Mouse (Mus musculus): ENCODE data around the gene Acod1. TPM values are rescaled to one million over a fixed set of nuclear protein-coding genes. Genes with fewer than 3 reads are reported as not detected.

The Acod1 gene
- polyA plus RNA-seq, 1 experiment from 2014 or later = not detected

- H3K9ac ChIP-seq = no peak overlapping the region
- peaks cover 37% of the 10 kb centered on the region for H3K36me3 ChIP-seq
- no peak overlapping the region for H3K4me3 ChIP-seq
- ATAC-seq (ENCODE audit: low FRiP score, low read depth) = no peak
- H3K9me3 ChIP-seq = no peaks in the 10 kb centered on the region
- 93% methylated on average over 9 of the region's 9 CpGs for WGBS
- no peaks in the 10 kb centered on the region for H3K27me3 ChIP-seq (replicated peaks)
- no peak overlapping the region for H3K27ac ChIP-seq
- no peaks in the 10 kb centered on the region for H3K4me1 ChIP-seq
- H3K4me2 ChIP-seq (replicated peaks) = no peak overlapping the region
Observed at GRCm38 (mm10) chr14:103077272-103078005, 30.7 kb downstream of the Acod1 start.

- Histone ChIP-seq H3K9ac (no peak overlapping the region), H3K4me3 (no peak overlapping the region), H3K9me3 (no peaks in the 10 kb centered on the region), H3K36me3 (peaks cover 38% of the 10 kb centered on the region), H3K4me1 (no peaks in the 10 kb centered on the region), H3K27me3 (replicated peaks) (no peaks in the 10 kb centered on the region), H3K4me2 (replicated peaks) (no peak overlapping the region), H3K27ac (no peak overlapping the region)
- WGBS = 88% methylated on average over 16 of the region's 16 CpGs
- ATAC-seq (ENCODE audit: low FRiP score, low read depth) = no peak
Observed at GRCm38 (mm10) chr14:103078006-103078912, 31.5 kb downstream of the Acod1 start.

GRCm38 (mm10) chr14:103079209-103079977, 32.6 kb downstream of the Acod1 start:
- no peak for ATAC-seq (ENCODE audit: low FRiP score, low read depth)
- 82% methylated on average over 9 of the region's 9 CpGs for WGBS
- H3K4me1 ChIP-seq = no peaks in the 10 kb centered on the region
- H3K9me3 ChIP-seq = no peaks in the 10 kb centered on the region
- H3K36me3 ChIP-seq = peaks cover 42% of the 10 kb centered on the region
- no peak overlapping the region for H3K27ac ChIP-seq
- no peak overlapping the region for H3K4me2 ChIP-seq (replicated peaks)
- no peak overlapping the region for H3K4me3 ChIP-seq
- H3K27me3 ChIP-seq (replicated peaks) = no peaks in the 10 kb centered on the region
- no peak overlapping the region for H3K9ac ChIP-seq

GRCm38 (mm10) chr14:103085840-103086533, 39.2 kb downstream of the Acod1 start:
- no peaks in the 10 kb centered on the region for H3K4me1 ChIP-seq
- no peak overlapping the region for H3K4me3 ChIP-seq
- no peaks in the 10 kb centered on the region for H3K27me3 ChIP-seq (replicated peaks)
- no peak overlapping the region for H3K9ac ChIP-seq
- H3K27ac ChIP-seq = no peak overlapping the region
- H3K36me3 ChIP-seq = peaks cover 55% of the 10 kb centered on the region
- 88% methylated on average over 1 of the region's 1 CpGs for WGBS
- ATAC-seq (ENCODE audit: low FRiP score, low read depth) = no peak
- no peaks in the 10 kb centered on the region for H3K9me3 ChIP-seq
- H3K4me2 ChIP-seq (replicated peaks) = no peak overlapping the region

- Histone ChIP-seq H3K4me2 (replicated peaks) (no peak overlapping the region), H3K27me3 (replicated peaks) (no peaks in the 10 kb centered on the region), H3K4me3 (no peak overlapping the region), H3K4me1 (no peaks in the 10 kb centered on the region), H3K27ac (no peak overlapping the region), H3K9ac (no peak overlapping the region), H3K9me3 (no peaks in the 10 kb centered on the region), H3K36me3 (peaks cover 63% of the 10 kb centered on the region)
- ATAC-seq (ENCODE audit: low FRiP score, low read depth) = no peak
- 96% methylated on average over 4 of the region's 4 CpGs for WGBS
Observed at GRCm38 (mm10) chr14:103086671-103087324, 40.0 kb downstream of the Acod1 start.

GRCm38 (mm10) chr14:103087846-103088245, 41.1 kb downstream of the Acod1 start:
- H3K4me3 ChIP-seq = no peak overlapping the region
- peaks cover 65% of the 10 kb centered on the region for H3K36me3 ChIP-seq
- H3K4me2 ChIP-seq (replicated peaks) = no peak overlapping the region
- no peak overlapping the region for H3K27ac ChIP-seq
- H3K9me3 ChIP-seq = no peaks in the 10 kb centered on the region
- no peak for ATAC-seq (ENCODE audit: low FRiP score, low read depth)
- WGBS = 92% methylated on average over 5 of the region's 5 CpGs
- H3K4me1 ChIP-seq = no peaks in the 10 kb centered on the region
- no peaks in the 10 kb centered on the region for H3K27me3 ChIP-seq (replicated peaks)
- no peak overlapping the region for H3K9ac ChIP-seq

- Histone ChIP-seq H3K27me3 (replicated peaks) (no peaks in the 10 kb centered on the region), H3K9me3 (no peaks in the 10 kb centered on the region), H3K27ac (no peak overlapping the region), H3K4me1 (0 out of 2 replicates have a peak, but pooled peaks cover 4% of the 10 kb centered on the region), H3K4me3 (no peak overlapping the region), H3K36me3 (peaks cover 65% of the 10 kb centered on the region), H3K9ac (no peak overlapping the region), H3K4me2 (replicated peaks) (no peak overlapping the region)
- no peak for ATAC-seq (ENCODE audit: low FRiP score, low read depth)
- WGBS = 73% methylated on average over 6 of the region's 6 CpGs
Observed at GRCm38 (mm10) chr14:103088624-103089023, 41.8 kb downstream of the Acod1 start.

GRCm38 (mm10) chr14:103093236-103093635, 46.5 kb downstream of the Acod1 start:
- Histone ChIP-seq H3K9me3 (no peaks in the 10 kb centered on the region), H3K36me3 (peaks cover 41% of the 10 kb centered on the region), H3K4me3 (no peak overlapping the region), H3K4me2 (replicated peaks) (no peak overlapping the region), H3K27ac (no peak overlapping the region), H3K4me1 (peaks cover 20% of the 10 kb centered on the region), H3K27me3 (replicated peaks) (no peaks in the 10 kb centered on the region), H3K9ac (no peak overlapping the region)
- 65% methylated on average over 3 of the region's 3 CpGs for WGBS
- no peak for ATAC-seq (ENCODE audit: low FRiP score, low read depth)

- Histone ChIP-seq H3K36me3 (peaks cover 38% of the 10 kb centered on the region), H3K27me3 (replicated peaks) (no peaks in the 10 kb centered on the region), H3K4me3 (no peak overlapping the region), H3K4me1 (peaks cover 20% of the 10 kb centered on the region), H3K9me3 (no peaks in the 10 kb centered on the region), H3K4me2 (replicated peaks) (no peak overlapping the region), H3K27ac (no peak overlapping the region), H3K9ac (no peak overlapping the region)
- WGBS = 66% methylated on average over 4 of the region's 4 CpGs
- no peak for ATAC-seq (ENCODE audit: low FRiP score, low read depth)
Observed at GRCm38 (mm10) chr14:103093670-103094069, 46.9 kb downstream of the Acod1 start.

- Histone ChIP-seq H3K4me3 (no peak overlapping the region), H3K27ac (no peak overlapping the region), H3K9me3 (no peaks in the 10 kb centered on the region), H3K27me3 (replicated peaks) (no peaks in the 10 kb centered on the region), H3K4me2 (replicated peaks) (no peak overlapping the region), H3K36me3 (peaks cover 28% of the 10 kb centered on the region), H3K4me1 (peaks cover 20% of the 10 kb centered on the region), H3K9ac (no peak overlapping the region)
- 95% methylated on average over 8 of the region's 8 CpGs for WGBS
- no peak for ATAC-seq (ENCODE audit: low FRiP score, low read depth)
Observed at GRCm38 (mm10) chr14:103095036-103095435, 48.3 kb downstream of the Acod1 start.

- no peak overlapping the region for H3K4me3 ChIP-seq
- H3K9me3 ChIP-seq = no peaks in the 10 kb centered on the region
- H3K9ac ChIP-seq = no peak overlapping the region
- H3K4me1 ChIP-seq = peaks cover 20% of the 10 kb centered on the region
- H3K4me2 ChIP-seq (replicated peaks) = no peak overlapping the region
- no peak for ATAC-seq (ENCODE audit: low FRiP score, low read depth)
- H3K36me3 ChIP-seq = peaks cover 25% of the 10 kb centered on the region
- no peaks in the 10 kb centered on the region for H3K27me3 ChIP-seq (replicated peaks)
- no peak overlapping the region for H3K27ac ChIP-seq
- WGBS = 84% methylated on average over 8 of the region's 8 CpGs
Observed at GRCm38 (mm10) chr14:103095826-103096225, 49.0 kb downstream of the Acod1 start.

Data from neural tube, embryonic 12.5 days (tissue).